In the genomic region with DNA sequence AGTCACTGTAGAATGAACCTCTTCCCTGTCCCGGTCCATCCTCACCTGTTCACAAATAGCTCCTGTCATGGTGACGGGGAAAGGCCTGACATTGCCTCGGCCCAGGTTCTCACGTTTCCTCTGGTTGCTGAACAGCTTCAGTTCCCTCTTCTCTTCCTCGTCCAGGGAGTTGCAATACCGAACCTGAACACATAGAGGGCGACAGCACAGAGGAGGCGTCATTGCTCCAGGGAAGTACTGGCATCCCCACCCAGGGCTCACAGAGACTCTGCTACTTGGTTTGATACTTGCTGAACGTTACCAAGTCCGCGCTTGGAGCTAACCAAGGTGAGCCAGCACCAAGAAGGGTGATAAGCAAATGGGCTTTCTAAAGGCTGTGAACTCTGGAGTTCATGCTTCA, we compare ENCODE assay signal across 10 mouse cellular contexts.
DNase-seq lines count a peak whose midpoint lies in the region; ATAC-seq and TF ChIP-seq lines count a peak whose summit lies in the region.
"Had no signal": no experiment of that assay in that cellular context is flagged by ENCODE, and none has a peak within 500 bp of the region (broad histone marks: within the 10 kb centered on the region; RNA-seq: fewer than 3 reads in every experiment).

No protein-coding gene starts in this region.

- no peaks in the 10 kb centered on the region for H3K9me3 ChIP-seq in heart, embryonic 12.5 days (replicated peaks)
- H3K9me3 ChIP-seq: hindbrain, embryonic 15.5 days; midbrain, embryonic 12.5 days had no signal

- peak; percentile 47 to 57 for DNase-seq in heart, adult 18-20 months
- DNase-seq in testis, postnatal 14 days (ENCODE audit: low spot score) = no peak
- peak; percentile 35 for DNase-seq in embryo, embryonic 11 days
- DNase-seq in lung, adult 2 months = peak; percentile 34
- no peak for DNase-seq in spleen, postnatal 10 days (ENCODE audit: low spot score in 2 of 2)
- DNase-seq in B cell, adult 2 months = no peak

- no peak overlapping the region for H3K4me3 ChIP-seq in heart, embryonic 12.5 days
- no peak overlapping the region for H3K4me3 ChIP-seq in testis, adult 2 months (ENCODE audit: control insufficient read depth, low read depth, low read length)
- H3K4me3 ChIP-seq in lung, adult 2 months (replicated peaks; ENCODE audit: extremely low read depth, low read depth, low read length) = no peak overlapping the region
- H3K4me3 ChIP-seq: hindbrain, embryonic 15.5 days; midbrain, embryonic 12.5 days had no signal

- no peak overlapping the region for H3K27ac ChIP-seq in heart, embryonic 12.5 days (ENCODE audit: poor library complexity, severe bottlenecking)
- H3K27ac ChIP-seq in testis, adult 2 months (ENCODE audit: control insufficient read depth, insufficient read depth, low read depth, low read length) = no peak overlapping the region
- H3K27ac ChIP-seq: hindbrain, embryonic 15.5 days; midbrain, embryonic 12.5 days had no signal

- peaks cover 26% of the 10 kb centered on the region for H3K36me3 ChIP-seq in heart, embryonic 12.5 days
- H3K36me3 ChIP-seq in testis, adult 2 months (ENCODE audit: control insufficient read depth, insufficient read depth, low read length) = no peaks in the 10 kb centered on the region

- no peak overlapping the region for H3K9ac ChIP-seq in heart, embryonic 12.5 days
- H3K9ac ChIP-seq: hindbrain, embryonic 15.5 days; midbrain, embryonic 12.5 days had no signal

- H3K27me3 ChIP-seq in heart, embryonic 12.5 days (replicated peaks) = no peaks in the 10 kb centered on the region
- no peaks in the 10 kb centered on the region for H3K27me3 ChIP-seq in testis, adult 2 months (ENCODE audit: control insufficient read depth, insufficient read depth, low read length)
- H3K27me3 ChIP-seq: hindbrain, embryonic 15.5 days; midbrain, embryonic 12.5 days had no signal

- no peak overlapping the region for H3K4me2 ChIP-seq in heart, embryonic 12.5 days
- H3K4me2 ChIP-seq: hindbrain, embryonic 15.5 days; midbrain, embryonic 12.5 days had no signal

- no peak for ATAC-seq in heart, embryonic 12.5 days (ENCODE audit: insufficient number of reproducible peaks, low FRiP score)

- 44% methylated on average over 11 of the region's 11 CpGs for WGBS in heart, embryonic 12.5 days
- WGBS in lung, adult 2 months = 43% methylated on average over 11 of the region's 11 CpGs

- peak; percentile 64; the same call in 1 of the 2 replicates for TF ChIP-seq CTCF in testis, adult 2 months (IDR thresholded peaks at IDR 0.05; ENCODE audit: control insufficient read depth, insufficient read depth, insufficient replicate concordance, low read depth, low read length)
- TF ChIP-seq CTCF in lung, adult 2 months (IDR thresholded peaks at IDR 0.05; ENCODE audit: insufficient read depth, low read length) = peak; percentile 89

- no peak for TF ChIP-seq POLR2A in testis, adult 2 months (IDR thresholded peaks at IDR 0.05; ENCODE audit: control insufficient read depth, low read depth, low read length)
- TF ChIP-seq POLR2A in lung, adult 2 months (IDR thresholded peaks at IDR 0.05; ENCODE audit: borderline replicate concordance, extremely low read depth, low read depth, low read length) = no peak

- H3K4me1 ChIP-seq in heart, embryonic 12.5 days (replicated peaks) = peaks cover 23% of the 10 kb centered on the region
- no peaks in the 10 kb centered on the region for H3K4me1 ChIP-seq in testis, adult 2 months (ENCODE audit: control insufficient read depth, insufficient read depth, low read length)
- peaks cover 16% of the 10 kb centered on the region for H3K4me1 ChIP-seq in lung, adult 2 months (ENCODE audit: control insufficient read depth, insufficient read depth, low read length)
- H3K4me1 ChIP-seq: midbrain, embryonic 12.5 days had no signal

Comparison
In these comparisons a context has a peak if more than half of its experiments do, and no peak if none do; other contexts are left out.
1. DNase-seq: peak in heart, adult 18-20 months (2 of 2), embryo, embryonic 11 days (single experiment) and lung, adult 2 months (single experiment); none in testis, postnatal 14 days (single experiment), spleen, postnatal 10 days (0 of 2) and B cell, adult 2 months (0 of 2).